Mouse (Mus musculus): ENCODE results near the gene Ninj1.

DNA sequence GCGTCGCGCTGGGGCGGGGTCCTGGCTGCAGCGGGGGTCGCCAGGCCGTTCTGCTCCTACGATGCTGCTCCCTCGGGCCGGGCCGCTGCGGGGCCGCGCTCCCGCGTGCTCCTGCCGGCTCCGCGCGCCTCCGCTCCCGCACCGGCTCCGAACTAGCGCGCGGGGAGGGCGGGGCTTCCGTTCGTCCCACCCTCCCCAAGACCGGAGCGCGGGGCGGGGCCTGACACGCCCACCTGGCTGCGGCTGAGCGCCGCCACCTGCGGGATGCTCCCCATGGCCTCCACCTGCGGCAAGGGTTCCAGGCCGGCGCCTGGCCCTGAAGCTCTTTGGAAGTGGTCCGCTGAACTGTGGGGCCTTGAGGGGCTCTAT lies 39.4 kb upstream of the Ninj1 start, which contains the start of gene Wnk2:
- TF ChIP-seq CTCF (IDR thresholded peaks at IDR 0.05; ENCODE audit: insufficient read depth, low read depth, low read length) (0 out of 2 replicates have a peak, but pooled peaks have one; percentile 12), POLR2A (IDR thresholded peaks at IDR 0.05; ENCODE audit: insufficient read depth, low read depth, low read length) (peak; percentile 85)
